Mouse (Mus musculus) spleen, adult 12 weeks (tissue): Measurements from ENCODE around the gene Mtmr2.
A peak's percentile ranks its signal among the peaks of the same experiment; 100 is the strongest.

ENCODE experiments used
- DNase-seq: peaks from one replicate; pipeline ENCODE4 v3.0.0; 2022; ENCODE audit warnings: low spot score

Mtmr2 gene

DNA sequence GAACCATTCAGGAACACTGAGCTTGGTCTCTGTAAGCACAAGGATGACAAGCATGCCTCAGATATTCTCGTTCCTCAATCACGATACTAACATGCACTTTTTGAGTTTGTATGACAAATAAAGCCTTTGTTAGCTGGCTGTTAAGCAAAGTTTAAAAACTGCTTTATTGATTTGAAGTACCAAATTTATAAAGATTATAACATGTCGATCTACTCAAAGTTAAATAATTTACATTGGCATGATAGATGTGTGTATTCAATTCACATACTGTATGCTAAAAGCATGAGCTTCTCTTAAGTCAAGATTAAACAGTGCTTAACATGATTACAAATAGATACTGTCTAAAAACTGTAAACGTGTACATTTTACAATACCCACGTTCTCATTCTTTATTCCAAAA is 59.4 kb downstream of the Mtmr2 start:
- DNase-seq, result no peak

GRCm38 (mm10) chr9:13809937-13810336 is 61.7 kb downstream of the Mtmr2 start:
- DNase-seq, result no peak

GRCm38 (mm10) chr9:13818369-13818768 is 70.2 kb downstream of the Mtmr2 start:
- DNase-seq, result no peak

GRCm38 (mm10) chr9:13820774-13821173 is 72.6 kb downstream of the Mtmr2 start:
- DNase-seq, result no peak

DNA sequence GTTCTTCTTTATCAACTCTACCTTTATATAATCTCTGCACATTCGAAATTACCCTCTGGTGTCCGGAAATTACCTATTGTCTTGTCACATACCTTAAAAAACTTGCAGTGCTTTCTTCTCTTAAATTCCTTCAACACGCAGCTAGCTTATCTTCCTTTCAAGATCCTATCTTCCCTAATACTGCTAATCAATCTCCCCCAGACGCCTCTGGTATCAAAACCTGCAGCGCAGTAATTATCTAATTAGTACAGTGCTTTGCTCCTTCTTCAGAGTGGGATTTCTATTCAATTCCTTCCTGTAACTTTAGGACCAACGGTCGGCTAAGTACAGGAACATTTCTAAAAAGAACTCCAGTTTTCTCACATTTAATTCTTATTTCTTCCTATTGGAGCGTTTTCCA is 77.7 kb downstream of the Mtmr2 start:
- DNase-seq, result no peak

DNA sequence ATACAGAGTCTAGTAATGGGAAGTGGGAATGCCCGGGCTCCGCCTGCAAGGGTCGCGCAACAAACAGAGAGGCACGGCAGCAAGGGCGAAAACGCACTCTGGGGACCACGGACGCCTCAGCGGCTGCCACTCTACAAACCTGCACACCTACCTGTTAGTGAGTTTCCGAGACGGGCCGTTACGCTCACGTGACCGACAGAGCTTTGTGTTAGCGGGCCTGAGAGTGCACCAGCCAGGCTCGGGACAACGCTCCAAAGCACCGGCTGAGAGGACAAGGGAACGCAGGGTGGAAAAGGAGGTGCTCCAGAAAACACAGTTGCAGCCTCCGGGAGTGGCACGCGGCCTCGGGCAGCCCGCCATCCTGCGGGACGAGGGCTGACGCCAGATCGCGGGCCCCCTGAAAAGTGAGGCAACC is 78.2 kb downstream of the Mtmr2 start:
- DNase-seq, result peak; percentile 56

GRCm38 (mm10) chr9:13826832-13827405 is 78.7 kb downstream of the Mtmr2 start, which contains the start of gene Cep57:
Gene Cep57 (minus strand): TSS chr9:13827107.
- DNase-seq, result peak; percentile 92

DNA sequence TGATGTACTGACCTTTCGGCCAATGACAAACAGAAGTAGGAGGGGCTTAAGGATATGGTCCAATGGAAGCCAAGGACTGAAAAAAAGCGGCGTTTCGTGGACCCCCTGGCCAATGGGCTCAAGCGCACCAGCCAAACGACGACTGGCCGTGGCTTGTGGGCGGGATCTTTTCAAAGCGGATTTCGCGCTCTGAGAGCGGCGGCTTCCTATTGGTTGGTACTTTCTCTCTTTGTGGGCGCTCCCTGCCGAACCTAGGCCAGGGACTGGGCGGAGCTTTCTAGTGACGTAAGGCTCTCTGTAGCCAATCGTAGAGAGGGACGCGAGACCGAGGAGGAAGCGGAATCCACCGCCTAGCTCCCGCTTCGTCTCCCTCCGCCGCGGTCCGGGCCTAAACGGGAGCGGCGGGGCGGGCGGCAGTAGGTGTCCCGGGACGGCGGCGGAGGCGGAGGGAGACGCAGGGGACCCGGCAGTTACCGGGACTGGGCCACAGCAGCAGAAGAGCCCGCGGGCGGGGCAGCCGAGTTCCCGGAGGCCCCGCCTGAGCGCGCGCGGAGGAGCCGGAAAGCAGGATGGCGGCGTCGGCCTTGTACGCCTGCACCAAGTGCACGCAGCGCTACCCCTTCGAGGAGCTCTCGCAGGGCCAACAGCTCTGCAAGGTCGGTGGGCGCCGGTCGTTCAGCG is 79.3 kb downstream of the Mtmr2 start, which contains the start of gene Fam76b:
Gene Fam76b, plus strand, starts transcription at position 311 of the 681 bp plus-strand sequence.
- DNase-seq, result peak; percentile 98

- no peak for DNase-seq
These were observed 79.9 kb downstream of the Mtmr2 start for GRCm38 (mm10) chr9:13828087-13828441.

GRCm38 (mm10) chr9:13835256-13835655 is 87.0 kb downstream of the Mtmr2 start:
- no peak for DNase-seq

DNA sequence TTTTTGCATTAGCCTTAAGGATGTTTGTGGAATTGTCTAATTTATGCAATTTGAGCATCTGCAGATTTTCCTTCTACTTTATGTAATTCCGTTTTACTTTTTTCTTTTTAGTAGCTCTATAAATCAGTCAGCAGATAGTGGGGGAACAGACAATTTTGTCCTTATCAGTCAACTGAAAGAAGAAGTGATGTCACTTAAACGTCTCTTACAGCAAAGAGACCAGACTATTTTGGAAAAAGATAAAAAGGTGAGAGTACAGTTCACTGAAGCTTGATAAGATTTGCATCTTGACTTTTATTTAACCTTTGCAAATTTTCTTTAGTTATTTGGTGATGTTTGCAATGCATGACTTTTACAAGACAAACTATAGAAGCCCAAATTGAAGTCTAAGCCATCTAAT is 88.5 kb downstream of the Mtmr2 start:
- DNase-seq, result no peak

- no peak for DNase-seq
These were observed 99.4 kb downstream of the Mtmr2 start for GRCm38 (mm10) chr9:13847591-13847990.

GRCm38 (mm10) chr9:13848481-13849480 is 100.6 kb downstream of the Mtmr2 start:
- no peak for DNase-seq

DNA sequence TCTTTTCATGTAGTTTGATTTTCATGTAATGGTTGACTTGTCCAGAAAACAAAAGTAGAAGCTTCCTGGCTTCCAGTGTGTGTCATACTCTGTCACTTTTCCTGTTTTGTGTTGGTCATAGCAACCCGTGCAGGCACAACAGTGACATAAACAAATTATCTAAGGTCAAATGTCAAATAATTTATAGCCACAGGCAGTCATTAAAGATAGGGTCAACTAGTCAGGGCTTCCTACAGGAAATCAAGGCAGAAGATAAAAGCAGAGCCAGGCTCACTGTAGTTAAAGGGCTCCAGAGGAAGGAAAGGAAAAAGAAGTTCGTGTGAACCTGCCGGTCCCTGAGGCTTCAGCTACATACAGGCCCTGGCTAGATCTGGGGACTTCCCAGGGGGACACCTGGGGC is 105.7 kb downstream of the Mtmr2 start:
- no peak for DNase-seq
